Mouse (Mus musculus) liver, embryonic 11.5 days (tissue): ENCODE measurements around the gene Aqp5. TPM values are rescaled to one million over a fixed set of nuclear protein-coding genes. Genes with fewer than 3 reads are reported as not detected.

Source experiments
- ATAC-seq: fragments of 200-750 bp; cut with Nextera tagmentation; replicated peaks from 2 replicates; pipeline ENCODE4 v1.8.0; 2017; ENCODE audit warnings: moderate number of reproducible peaks, mild to moderate bottlenecking, moderate TSS enrichment, moderate library complexity; ENCODE audit not compliant: low FRiP score
- DNase-seq: peaks from one replicate; pipeline ENCODE4 v3.0.0-alpha.2; 2017; ENCODE audit warnings: low spot score
- H3K27ac ChIP-seq: fragments of 300-500 bp; sonication (generic); 2 replicates; pipeline ENCODE4 v1.5.1; 2014; ENCODE audit warnings: mild to moderate bottlenecking, low read depth, low read length, control low read depth
- H3K27me3 ChIP-seq: fragments of 300-500 bp; sonication (generic); replicated peaks from 2 replicates; pipeline ENCODE4 v1.6.1; 2014; ENCODE audit warnings: low read length, mixed read lengths; ENCODE audit not compliant: control insufficient read depth, insufficient read depth
- H3K36me3 ChIP-seq: fragments of 300-500 bp; sonication (generic); 2 replicates; pipeline ENCODE4 v1.6.1; 2014; ENCODE audit warnings: mild to moderate bottlenecking, low read length, moderate library complexity, mixed read lengths; ENCODE audit not compliant: control insufficient read depth, insufficient read depth
- H3K4me1 ChIP-seq: fragments of 300-500 bp; sonication (generic); replicated peaks from 2 replicates; pipeline ENCODE4 v1.6.1; 2014; ENCODE audit warnings: low read length, mixed read lengths; ENCODE audit not compliant: control insufficient read depth, insufficient read depth
- H3K4me2 ChIP-seq: fragments of 300-500 bp; sonication (generic); 2 replicates; pipeline ENCODE4 v1.6.1; 2014; ENCODE audit warnings: mild to moderate bottlenecking, control low read depth, moderate library complexity
- H3K4me3 ChIP-seq: fragments of 300-500 bp; sonication (generic); 2 replicates; pipeline ENCODE4 v1.5.1; 2014; ENCODE audit warnings: low read depth, low read length, control low read depth
- H3K9ac ChIP-seq: fragments of 300-500 bp; sonication (generic); 2 replicates; pipeline ENCODE4 v1.6.1; 2014; ENCODE audit warnings: low read depth, low read length, control low read depth
- H3K9me3 ChIP-seq: fragments of 300-500 bp; sonication (generic); 2 replicates; pipeline ENCODE4 v1.6.1; 2016; ENCODE audit warnings: low read length, inconsistent platforms, mixed read lengths; ENCODE audit not compliant: control insufficient read depth
- WGBS: fragments of 180-500 bp; shearing (Covaris S2); extraction: QIAGEN DNeasy Blood & Tissue Kit; methylation state at CpG from one replicate; pipeline ENCODE4 v1.1.7; 2014; 5-methylcytosine and 5-hydroxymethylcytosine counted together
- polyA plus RNA-seq: library from polyadenylated mRNA; unstranded; fragments of >200 nt; fragmentation: Nextera tagmentation; extraction: Ambion mirVana; gene quantifications from 2 replicates; pipeline ENCODE4 v1.2.1, GENCODE M21; 2014

Aqp5 gene
- polyA plus RNA-seq, 1 experiment from 2014 or later: 1.9 TPM

DNA sequence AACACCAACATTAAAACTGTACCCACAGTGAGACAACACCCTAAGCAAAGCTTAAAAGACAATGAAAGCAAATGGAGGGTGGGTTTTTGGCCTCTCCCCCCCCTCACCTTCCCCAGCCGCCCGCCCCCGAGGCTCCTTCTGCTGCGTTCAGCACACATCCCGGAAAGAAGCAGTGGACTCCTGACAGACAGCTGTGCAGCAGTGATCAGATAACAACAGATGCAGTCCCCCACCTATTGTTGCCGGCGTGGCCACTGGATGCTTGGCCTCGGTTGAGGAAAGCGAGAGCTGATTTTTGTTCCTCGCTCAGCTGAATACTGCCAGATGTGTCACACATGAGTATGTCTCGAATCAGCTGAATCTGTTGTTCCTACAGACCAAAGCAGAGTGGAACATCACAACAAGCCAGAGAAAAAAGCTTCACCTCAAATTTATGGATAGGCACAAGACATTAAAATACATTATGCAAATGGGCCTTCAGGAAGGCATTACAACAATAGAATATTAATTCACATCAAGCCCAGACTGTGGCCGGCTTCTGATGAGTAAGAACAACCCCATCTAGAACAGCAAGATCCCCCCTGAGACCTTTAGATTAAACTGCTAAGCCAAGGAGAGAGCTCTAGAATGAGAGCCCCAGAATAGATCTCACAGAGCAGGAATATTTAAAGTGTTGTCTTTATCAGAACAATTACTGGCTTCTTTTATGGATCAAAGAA is 47.0 kb downstream of the Aqp5 start:
- DNase-seq (no peak), ATAC-seq (no peak)
- Histone ChIP-seq H3K9ac (no peak overlapping the region), H3K4me1 (no peaks in the 10 kb centered on the region), H3K27me3 (no peaks in the 10 kb centered on the region), H3K4me2 (no peak overlapping the region), H3K9me3 (no peaks in the 10 kb centered on the region), H3K4me3 (no peak overlapping the region), H3K36me3 (peaks cover 49% of the 10 kb centered on the region), H3K27ac (no peak overlapping the region)
- WGBS: 87% methylated on average over 12 of the region's 12 CpGs

DNA sequence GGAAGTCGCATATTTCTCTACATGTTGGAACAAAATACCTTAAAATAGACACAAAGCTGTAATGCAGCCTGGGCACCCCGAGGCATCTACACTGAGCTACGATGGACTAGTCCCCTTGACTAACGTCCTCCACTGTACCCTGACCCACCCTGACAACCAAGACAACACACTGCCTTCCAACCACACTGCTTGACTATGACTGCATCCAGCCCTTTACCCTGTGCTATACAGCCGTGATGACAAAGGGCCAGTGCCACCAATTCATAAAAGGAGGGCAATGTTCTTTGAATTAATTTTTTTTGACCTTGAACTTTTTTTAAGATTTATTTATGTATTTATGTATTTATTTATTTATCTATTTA is 47.5 kb downstream of the Aqp5 start:
- Histone ChIP-seq H3K4me2 (no peak overlapping the region), H3K4me3 (no peak overlapping the region), H3K27me3 (no peaks in the 10 kb centered on the region), H3K9me3 (no peaks in the 10 kb centered on the region), H3K27ac (no peak overlapping the region), H3K4me1 (no peaks in the 10 kb centered on the region), H3K9ac (no peak overlapping the region), H3K36me3 (peaks cover 44% of the 10 kb centered on the region)
- no peak for DNase-seq
- no peak for ATAC-seq
- WGBS: 96% methylated on average over 5 of the region's 5 CpGs

DNA sequence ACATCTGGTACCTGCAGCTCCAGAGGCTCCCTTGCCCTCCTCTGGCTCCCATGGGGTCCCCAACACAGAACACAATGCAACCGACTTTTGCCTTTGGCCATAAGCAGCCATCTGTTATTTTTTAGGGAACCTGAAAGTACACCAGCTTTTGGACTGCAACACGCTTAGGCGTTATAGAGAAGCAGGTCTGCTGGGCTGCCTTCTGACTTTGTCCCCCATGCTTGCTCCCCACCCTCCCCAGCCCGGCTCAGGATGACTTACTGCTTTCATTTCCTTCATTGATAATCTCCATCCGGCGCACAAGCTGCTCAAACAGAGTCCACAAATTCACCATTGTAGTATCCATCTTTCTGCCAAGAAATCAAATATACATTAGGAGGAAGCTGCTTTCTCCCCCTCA is 52.0 kb downstream of the Aqp5 start:
- H3K36me3 ChIP-seq: peaks cover 12% of the 10 kb centered on the region; the same call in 1 of the 2 replicates
- H3K4me3 ChIP-seq: no peak overlapping the region
- H3K9me3 ChIP-seq: no peaks in the 10 kb centered on the region
- no peak overlapping the region for H3K9ac ChIP-seq
- H3K27ac ChIP-seq: no peak overlapping the region
- no peak overlapping the region for H3K4me2 ChIP-seq
- H3K4me1 ChIP-seq: peaks cover 8% of the 10 kb centered on the region
- 78% methylated on average over 6 of the region's 6 CpGs for WGBS
- no peaks in the 10 kb centered on the region for H3K27me3 ChIP-seq
- ATAC-seq: no peak
- DNase-seq: no peak

DNA sequence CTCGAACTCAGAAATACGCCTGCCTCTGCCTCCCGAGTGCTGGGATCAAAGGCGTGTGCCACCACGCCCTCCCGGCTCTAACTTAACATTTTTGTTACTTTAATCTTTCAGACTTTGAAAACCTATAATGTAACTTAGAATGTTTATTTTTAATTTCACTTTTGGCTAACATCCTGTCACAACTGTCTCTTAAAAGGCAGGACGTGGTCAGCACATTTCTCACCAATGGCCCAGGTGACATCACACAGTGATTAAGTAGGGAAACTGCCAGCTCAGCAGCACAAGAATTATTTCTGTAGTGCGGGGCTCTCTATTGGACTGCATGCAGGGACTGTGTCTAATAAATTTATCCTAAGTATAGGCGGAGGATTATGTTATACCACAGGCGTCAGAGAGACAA is 53.2 kb downstream of the Aqp5 start:
- Histone ChIP-seq H3K36me3 (peaks cover 7% of the 10 kb centered on the region; the same call in 1 of the 2 replicates), H3K27me3 (no peaks in the 10 kb centered on the region), H3K4me3 (no peak overlapping the region), H3K4me1 (peaks cover 12% of the 10 kb centered on the region), H3K9ac (no peak overlapping the region), H3K27ac (no peak overlapping the region), H3K9me3 (no peaks in the 10 kb centered on the region), H3K4me2 (no peak overlapping the region)
- DNase-seq (no peak), ATAC-seq (no peak)
- WGBS: 89% methylated on average over 10 of the region's 10 CpGs

Other genes with a start within 250 kb of the Aqp5 start
- gene Fmnl3, start 220.3 kb upstream of the Aqp5 start, polyA plus RNA-seq: 12.8 and 13.3 TPM in 2 replicates
- 256 and 273 TPM in 2 replicates for gene Tmbim6, start 197.9 kb upstream of the Aqp5 start, polyA plus RNA-seq
- gene Nckap5l, start 133.0 kb upstream of the Aqp5 start, polyA plus RNA-seq: 5.6 and 6.0 TPM in 2 replicates
- 10.5 and 12.1 TPM in 2 replicates for gene Bcdin3d, start 116.1 kb upstream of the Aqp5 start, polyA plus RNA-seq
- 0.19 and 0.22 TPM in 2 replicates for gene Faim2, start 62.6 kb upstream of the Aqp5 start, polyA plus RNA-seq
- gene Aqp2, start 11.7 kb upstream of the Aqp5 start, polyA plus RNA-seq: not detected in 2 replicates
- gene Aqp6, start 10.6 kb downstream of the Aqp5 start, polyA plus RNA-seq: not detected in 2 replicates
- gene Racgap1, start 60.9 kb downstream of the Aqp5 start, polyA plus RNA-seq: 91.2 and 111 TPM in 2 replicates
- 2.3 TPM in 2 replicates for gene Asic1, start 79.6 kb downstream of the Aqp5 start, polyA plus RNA-seq
- 26.7 and 28.5 TPM in 2 replicates for gene Smarcd1, start 111.3 kb downstream of the Aqp5 start, polyA plus RNA-seq
- gene Gm17349, start 114.7 kb downstream of the Aqp5 start, polyA plus RNA-seq: not detected in 2 replicates
- gene Gpd1, start 126.7 kb downstream of the Aqp5 start, polyA plus RNA-seq: 3.4 and 4.3 TPM in 2 replicates
- gene Cox14, start 134.8 kb downstream of the Aqp5 start, polyA plus RNA-seq: 134 and 153 TPM in 2 replicates
- gene Cers5, start 182.1 kb downstream of the Aqp5 start, polyA plus RNA-seq: 32.3 and 34.7 TPM in 2 replicates